Mouse (Mus musculus) embryonic facial prominence, embryonic 13.5 days (tissue): ENCODE measurements around the gene Cnot6. TPM values are rescaled to one million over a fixed set of nuclear protein-coding genes. Genes with fewer than 3 reads are reported as not detected.
A peak's percentile ranks its signal among the peaks of the same experiment; 100 is the strongest.

ENCODE experiments used
- ATAC-seq: fragments of 200-750 bp; cut with Nextera tagmentation; 2 replicates; pipeline ENCODE4 v1.8.0; 2017; ENCODE audit warnings: low read depth; ENCODE audit not compliant: insufficient number of reproducible peaks, insufficient read depth, low FRiP score, low TSS enrichment
- H3K27ac ChIP-seq: fragments of 300-500 bp; sonication (generic); 2 replicates; pipeline ENCODE4 v1.5.1; 2015; ENCODE audit warnings: moderate library complexity, mild to moderate bottlenecking, inconsistent platforms
- H3K27me3 ChIP-seq: fragments of 300-500 bp; sonication (generic); 2 replicates; pipeline ENCODE4 v1.6.1; 2015; ENCODE audit warnings: mild to moderate bottlenecking, inconsistent platforms
- H3K36me3 ChIP-seq: fragments of 300-500 bp; sonication (generic); 2 replicates; pipeline ENCODE4 v1.6.1; 2015; ENCODE audit warnings: mild to moderate bottlenecking, inconsistent platforms
- H3K4me1 ChIP-seq: fragments of 300-500 bp; sonication (generic); 2 replicates; pipeline ENCODE4 v1.6.1; 2015; ENCODE audit warnings: inconsistent platforms
- H3K4me2 ChIP-seq: fragments of 300-500 bp; sonication (generic); 2 replicates; pipeline ENCODE4 v1.6.1; 2015; ENCODE audit warnings: moderate library complexity, mild to moderate bottlenecking, inconsistent platforms
- H3K4me3 ChIP-seq: fragments of 300-500 bp; sonication (generic); 2 replicates; pipeline ENCODE4 v1.5.1; 2015; ENCODE audit warnings: mild to moderate bottlenecking, inconsistent platforms
- H3K9ac ChIP-seq: fragments of 300-500 bp; sonication (generic); 2 replicates; pipeline ENCODE4 v1.6.1; 2015; ENCODE audit warnings: mild to moderate bottlenecking, inconsistent platforms
- H3K9me3 ChIP-seq: fragments of 300-500 bp; sonication (generic); 2 replicates; pipeline ENCODE4 v1.6.1; 2016; ENCODE audit warnings: inconsistent platforms
- WGBS: fragments of 180-500 bp; shearing (Covaris S2); methylation state at CpG from one replicate; pipeline ENCODE4 v1.1.7; 2015; ENCODE audit warnings: mixed read lengths; 5-methylcytosine and 5-hydroxymethylcytosine counted together
- polyA plus RNA-seq: library from polyadenylated mRNA; unstranded; fragments of >200 nt; fragmentation: Nextera tagmentation; extraction: Ambion mirVana; gene quantifications from 2 replicates; pipeline ENCODE4 v1.2.1, GENCODE M21; 2015

Cnot6 gene
- polyA plus RNA-seq, 1 experiment from 2014 or later, result 70.0 TPM

GRCm38 (mm10) chr11:49651762-49652322 lies 60.7 kb downstream of the Cnot6 start:
- no peaks in the 10 kb centered on the region for H3K9me3 ChIP-seq
- H3K36me3 ChIP-seq, result no peaks in the 10 kb centered on the region
- ATAC-seq, result no peak
- no peak overlapping the region for H3K9ac ChIP-seq
- peaks cover 6% of the 10 kb centered on the region for H3K4me1 ChIP-seq
- 85% methylated on average over 10 of the region's 10 CpGs for WGBS
- H3K27me3 ChIP-seq, result no peaks in the 10 kb centered on the region
- H3K4me3 ChIP-seq, result no peak overlapping the region
- H3K27ac ChIP-seq, result no peak overlapping the region
- H3K4me2 ChIP-seq, result no peak overlapping the region

- Histone ChIP-seq H3K9me3 (no peaks in the 10 kb centered on the region), H3K36me3 (no peaks in the 10 kb centered on the region), H3K27me3 (no peaks in the 10 kb centered on the region), H3K27ac (no peak overlapping the region), H3K9ac (no peak overlapping the region), H3K4me3 (no peak overlapping the region), H3K4me2 (peak overlapping the region; percentile 12; the same call in 1 of the 2 replicates), H3K4me1 (peaks cover 6% of the 10 kb centered on the region)
- WGBS, result 69% methylated on average over 16 of the region's 16 CpGs
- ATAC-seq, result no peak
These were observed 61.3 kb downstream of the Cnot6 start for GRCm38 (mm10) chr11:49650994-49651761.

- Histone ChIP-seq H3K36me3 (no peaks in the 10 kb centered on the region), H3K4me2 (peak overlapping the region; percentile 12; the same call in 1 of the 2 replicates), H3K4me3 (no peak overlapping the region), H3K9me3 (no peaks in the 10 kb centered on the region), H3K27me3 (no peaks in the 10 kb centered on the region), H3K4me1 (peaks cover 6% of the 10 kb centered on the region), H3K27ac (no peak overlapping the region), H3K9ac (no peak overlapping the region)
- ATAC-seq, result no peak
- WGBS, result 50% methylated on average over 18 of the region's 18 CpGs
These were observed 62.2 kb downstream of the Cnot6 start for GRCm38 (mm10) chr11:49650113-49650993.

- Histone ChIP-seq H3K4me1 (peaks cover 3% of the 10 kb centered on the region), H3K9ac (no peak overlapping the region), H3K9me3 (no peaks in the 10 kb centered on the region), H3K27me3 (no peaks in the 10 kb centered on the region; the same call in 1 of the 2 replicates), H3K27ac (no peak overlapping the region), H3K4me2 (no peak overlapping the region), H3K4me3 (no peak overlapping the region), H3K36me3 (no peaks in the 10 kb centered on the region)
- WGBS, result 52% methylated on average over 7 of the region's 8 CpGs
- ATAC-seq, result no peak
These were observed 66.8 kb downstream of the Cnot6 start for GRCm38 (mm10) chr11:49645677-49646076.

- Histone ChIP-seq H3K27ac (no peak overlapping the region), H3K4me3 (no peak overlapping the region), H3K9ac (no peak overlapping the region), H3K36me3 (no peaks in the 10 kb centered on the region), H3K9me3 (no peaks in the 10 kb centered on the region), H3K4me1 (peaks cover 15% of the 10 kb centered on the region), H3K27me3 (peaks cover 73% of the 10 kb centered on the region), H3K4me2 (peak overlapping the region; percentile 28; the same call in 1 of the 2 replicates)
- 3% methylated on average over 11 of the region's 11 CpGs for WGBS
- no peak for ATAC-seq
These were observed 76.1 kb downstream of the Cnot6 start for GRCm38 (mm10) chr11:49636449-49636848.

GRCm38 (mm10) chr11:49635671-49636070 lies 76.9 kb downstream of the Cnot6 start:
- H3K4me1 ChIP-seq, result peaks cover 15% of the 10 kb centered on the region
- no peak overlapping the region for H3K4me2 ChIP-seq
- peaks cover 74% of the 10 kb centered on the region for H3K27me3 ChIP-seq
- H3K9ac ChIP-seq, result no peak overlapping the region
- H3K4me3 ChIP-seq, result no peak overlapping the region
- no peak overlapping the region for H3K27ac ChIP-seq
- no peaks in the 10 kb centered on the region for H3K36me3 ChIP-seq
- ATAC-seq, result no peak
- H3K9me3 ChIP-seq, result no peaks in the 10 kb centered on the region
- 65% methylated on average over 6 of the region's 6 CpGs for WGBS

GRCm38 (mm10) chr11:49634101-49634500 lies 78.4 kb downstream of the Cnot6 start:
- Histone ChIP-seq H3K4me1 (peaks cover 15% of the 10 kb centered on the region), H3K36me3 (no peaks in the 10 kb centered on the region), H3K27me3 (peaks cover 72% of the 10 kb centered on the region), H3K4me2 (peak overlapping the region; percentile 46), H3K9me3 (no peaks in the 10 kb centered on the region), H3K4me3 (peak overlapping the region; percentile 18), H3K9ac (no peak overlapping the region), H3K27ac (no peak overlapping the region)
- ATAC-seq, result no peak
- WGBS, result 4% methylated on average over 22 of the region's 22 CpGs

GRCm38 (mm10) chr11:49632256-49632655 lies 80.3 kb downstream of the Cnot6 start:
- H3K36me3 ChIP-seq, result no peaks in the 10 kb centered on the region
- no peak overlapping the region for H3K9ac ChIP-seq
- no peaks in the 10 kb centered on the region for H3K9me3 ChIP-seq
- H3K4me3 ChIP-seq, result no peak overlapping the region
- WGBS, result 54% methylated on average over 2 of the region's 2 CpGs
- H3K27ac ChIP-seq, result no peak overlapping the region
- no peak overlapping the region for H3K4me2 ChIP-seq
- peaks cover 15% of the 10 kb centered on the region for H3K4me1 ChIP-seq
- peaks cover 59% of the 10 kb centered on the region for H3K27me3 ChIP-seq
- no peak for ATAC-seq

GRCm38 (mm10) chr11:49631154-49631553 lies 81.4 kb downstream of the Cnot6 start:
- Histone ChIP-seq H3K9ac (no peak overlapping the region), H3K27me3 (peaks cover 48% of the 10 kb centered on the region), H3K4me3 (no peak overlapping the region), H3K4me1 (peaks cover 10% of the 10 kb centered on the region), H3K4me2 (no peak overlapping the region), H3K27ac (no peak overlapping the region), H3K36me3 (no peaks in the 10 kb centered on the region), H3K9me3 (no peaks in the 10 kb centered on the region)
- 34% methylated on average over 3 of the region's 3 CpGs for WGBS
- no peak for ATAC-seq

- H3K36me3 ChIP-seq, result no peaks in the 10 kb centered on the region
- 54% methylated on average over 8 of the region's 8 CpGs for WGBS
- no peak overlapping the region for H3K9ac ChIP-seq
These were observed 85.8 kb downstream of the Cnot6 start for GRCm38 (mm10) chr11:49626748-49627147.

GRCm38 (mm10) chr11:49625863-49626262 lies 86.7 kb downstream of the Cnot6 start:
- Histone ChIP-seq H3K4me3 (no peak overlapping the region), H3K9ac (no peak overlapping the region), H3K4me1 (no peaks in the 10 kb centered on the region), H3K9me3 (no peaks in the 10 kb centered on the region), H3K27me3 (peaks cover 3% of the 10 kb centered on the region), H3K4me2 (no peak overlapping the region), H3K27ac (no peak overlapping the region), H3K36me3 (no peaks in the 10 kb centered on the region)
- no peak for ATAC-seq
- WGBS, result 66% methylated on average over 15 of the region's 15 CpGs

More at GRCm38 (mm10) chr11:49626748-49627147, 85.8 kb downstream of the Cnot6 start:
- Histone ChIP-seq H3K4me2 (no peak overlapping the region), H3K4me1 (no peaks in the 10 kb centered on the region), H3K9me3 (no peaks in the 10 kb centered on the region), H3K4me3 (no peak overlapping the region), H3K27me3 (peaks cover 7% of the 10 kb centered on the region), H3K27ac (no peak overlapping the region)
- ATAC-seq, result no peak
